Comparison of ENCODE assay signal across 41 mouse cellular contexts in the genomic region with DNA sequence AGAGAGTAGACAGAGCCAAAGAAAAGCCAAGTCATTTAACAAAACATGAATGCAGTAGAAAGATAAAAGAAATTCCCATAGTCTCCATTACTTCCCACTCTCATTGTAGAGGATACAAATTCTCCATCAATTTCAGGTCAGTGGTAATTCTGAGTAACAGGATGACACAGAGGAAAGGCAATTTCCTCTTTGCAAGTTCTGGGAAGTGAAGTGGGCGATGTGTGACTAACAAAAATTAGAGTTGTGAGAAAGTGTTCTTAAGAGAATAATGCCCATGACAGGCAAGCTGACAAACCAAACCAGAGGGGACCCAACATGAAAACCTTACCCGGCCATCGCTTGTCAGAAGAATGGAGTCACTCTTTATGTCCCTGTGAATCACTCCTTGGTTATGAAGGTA. TPM values are rescaled to one million over a fixed set of nuclear protein-coding genes. Genes with fewer than 3 reads are reported as not detected.
"Had no signal": no experiment of that assay in that cellular context is flagged by ENCODE, and none has a peak within 500 bp of the region (broad histone marks: within the 10 kb centered on the region; RNA-seq: fewer than 3 reads in every experiment).

No protein-coding gene starts in this region.

- H3K9ac ChIP-seq: heart, embryonic 12.5 days; heart, embryonic 13.5 days; heart, embryonic 15.5 days; hindbrain, embryonic 12.5 days; hindbrain, embryonic 13.5 days; hindbrain, embryonic 14.5 days; hindbrain, embryonic 15.5 days; intestine, embryonic 15.5 days; kidney, embryonic 15.5 days had no signal

- H3K36me3 ChIP-seq: heart, embryonic 10.5 days; heart, embryonic 12.5 days; heart, embryonic 13.5 days; heart, embryonic 15.5 days; hindbrain, embryonic 10.5 days; hindbrain, embryonic 12.5 days; intestine, embryonic 15.5 days; kidney, embryonic 15.5 days had no signal

- DNase-seq: heart, postnatal 10 days; heart, postnatal 14 days; heart, postnatal 36 days; heart, postnatal 4 days; kidney, adult 11 months; kidney, adult 18-20 months; kidney, adult 2 months; kidney, adult 8-10 months; kidney, adult 9 months; kidney, postnatal 10 days; kidney, postnatal 14 days; kidney, postnatal 25 days; kidney, postnatal 36 days; kidney, postnatal 4 days; layer of hippocampus, adult 9-11 months; layer of hippocampus, postnatal 36 days had no signal

- H3K9me3 ChIP-seq: heart, embryonic 10.5 days; heart, embryonic 12.5 days; heart, embryonic 13.5 days; heart, embryonic 15.5 days; hindbrain, embryonic 10.5 days; hindbrain, embryonic 12.5 days; hindbrain, embryonic 13.5 days; hindbrain, embryonic 15.5 days; intestine, embryonic 15.5 days; kidney, embryonic 15.5 days had no signal

- H3K4me2 ChIP-seq: heart, embryonic 11.5 days; heart, embryonic 12.5 days; heart, embryonic 13.5 days; heart, embryonic 15.5 days; hindbrain, embryonic 12.5 days; hindbrain, embryonic 13.5 days; hindbrain, embryonic 14.5 days; hindbrain, embryonic 15.5 days; intestine, embryonic 15.5 days; kidney, embryonic 15.5 days had no signal

- H3K27me3 ChIP-seq: heart, embryonic 12.5 days; heart, embryonic 13.5 days; heart, embryonic 15.5 days; hindbrain, embryonic 12.5 days; hindbrain, embryonic 13.5 days; hindbrain, embryonic 15.5 days; intestine, embryonic 15.5 days; kidney, embryonic 15.5 days had no signal

- ATAC-seq: hindbrain, embryonic 16.5 days; hindbrain, postnatal 0 days; inflammation-experienced regulatory T-cells, adult 6 months; intestine, embryonic 15.5 days; intestine, embryonic 16.5 days; intestine, postnatal 0 days had no signal

- H3K27ac ChIP-seq: heart, embryonic 10.5 days; heart, embryonic 13.5 days; heart, embryonic 15.5 days; hindbrain, embryonic 10.5 days; hindbrain, embryonic 12.5 days; hindbrain, embryonic 13.5 days; hindbrain, embryonic 14.5 days; hindbrain, embryonic 15.5 days; hindbrain, postnatal 0 days; intestine, embryonic 15.5 days; kidney, embryonic 15.5 days; kidney, postnatal 0 days; layer of hippocampus, adult 2 months had no signal

- H3K4me1 ChIP-seq: heart, embryonic 10.5 days; heart, embryonic 12.5 days; heart, embryonic 13.5 days; heart, embryonic 15.5 days; hindbrain, embryonic 10.5 days; hindbrain, embryonic 12.5 days; hindbrain, embryonic 13.5 days; hindbrain, embryonic 15.5 days; intestine, embryonic 15.5 days had no signal

- H3K4me3 ChIP-seq: heart, embryonic 10.5 days; heart, embryonic 12.5 days; heart, embryonic 13.5 days; heart, embryonic 15.5 days; hindbrain, embryonic 10.5 days; hindbrain, embryonic 12.5 days; hindbrain, embryonic 13.5 days; hindbrain, embryonic 15.5 days; intestine, embryonic 15.5 days; kidney, embryonic 15.5 days; layer of hippocampus, adult 2 months had no signal

RNA-seq across cellular contexts. Expression of a gene that starts 45.1 kb away (rescaled TPM):
- total RNA-seq: heart, postnatal 10 days; heart, postnatal 14 days; heart, postnatal 25 days; heart, postnatal 36 days; heart, postnatal 4 days; hematopoietic stem cell, adult 5-6 weeks had no signal
- polyA plus RNA-seq: heart, embryonic 13.5 days; heart, embryonic 14.5 days; heart, embryonic 15.5 days; heart, embryonic 16.5 days; heart, postnatal 0 days; inflammation-experienced regulatory T-cells, adult 6 months; intestine, embryonic 15.5 days; intestine, embryonic 16.5 days; intestine, postnatal 0 days; kidney, adult 2 months; large intestine, adult 2 months had no signal
